Mouse (Mus musculus) kidney, adult 2 months (tissue): ENCODE data around the gene Lsm7.

Experiments
- CTCF ChIP-seq: fragments of 200-500 bp; conservative IDR thresholded peaks from 2 replicates; pipeline ENCODE4 v1.5.1; 2011; ENCODE audit warnings: low read depth, mild to moderate bottlenecking, control low read depth, low read length, moderate library complexity, mixed read lengths; ENCODE audit not compliant: insufficient read depth, insufficient read length
- POLR2A ChIP-seq: fragments of 200-500 bp; IDR thresholded peaks from one replicate; pipeline ENCODE4 v1.6.1; 2011; ENCODE audit warnings: low read depth, low read length, control low read depth

GRCm38 (mm10) chr10:80806341-80807056 lies 48.5 kb downstream of the Lsm7 start:
- no peak for TF ChIP-seq POLR2A
- TF ChIP-seq CTCF: no peak
